Mouse (Mus musculus) liver, postnatal 0 days (tissue): ENCODE results near the gene Resf1. TPM values are rescaled to one million over a fixed set of nuclear protein-coding genes. Genes with fewer than 3 reads are reported as not detected.
"Not testable (repeated sequence)": the region's sequence is repeated elsewhere in the genome, so short reads cannot be mapped to it uniquely, and the experiment has no call there.

ENCODE experiments used
- ATAC-seq: fragments of 200-750 bp; cut with Nextera tagmentation; 2 replicates; pipeline ENCODE4 v1.8.0; 2017; ENCODE audit warnings: mild to moderate bottlenecking, moderate library complexity
- DNase-seq: peaks from one replicate; pipeline ENCODE4 v3.0.0-alpha.2; 2016
- H3K27ac ChIP-seq: fragments of 300-500 bp; sonication (generic); 2 replicates; pipeline ENCODE4 v1.5.1; 2014; ENCODE audit warnings: antibody characterized with exemption, moderate library complexity, mild to moderate bottlenecking, low read depth
- H3K27me3 ChIP-seq: fragments of 300-500 bp; sonication (generic); 2 replicates; pipeline ENCODE4 v1.6.1; 2014; ENCODE audit warnings: low read length, control low read depth, mixed read lengths; ENCODE audit not compliant: insufficient read depth
- H3K36me3 ChIP-seq: fragments of 300-500 bp; sonication (generic); replicated peaks from 2 replicates; pipeline ENCODE4 v1.6.1; 2014; ENCODE audit warnings: mild to moderate bottlenecking, control low read depth, low read length, moderate library complexity, mixed read lengths; ENCODE audit not compliant: insufficient read depth
- H3K4me1 ChIP-seq: fragments of 300-500 bp; sonication (generic); 2 replicates; pipeline ENCODE4 v1.6.1; 2014; ENCODE audit warnings: antibody characterized with exemption, mild to moderate bottlenecking, control low read depth; ENCODE audit not compliant: insufficient read depth
- H3K4me2 ChIP-seq: fragments of 300-500 bp; sonication (generic); 2 replicates; pipeline ENCODE4 v1.6.1; 2014; ENCODE audit warnings: low read depth, mild to moderate bottlenecking, low read length, moderate library complexity, mixed read lengths
- H3K4me3 ChIP-seq: fragments of 300-500 bp; sonication (generic); 2 replicates; pipeline ENCODE4 v1.5.1; 2014; ENCODE audit warnings: low read depth, low read length
- H3K9ac ChIP-seq: fragments of 300-500 bp; sonication (generic); replicated peaks from 2 replicates; pipeline ENCODE4 v1.6.1; 2014; ENCODE audit warnings: mild to moderate bottlenecking, moderate library complexity
- H3K9me3 ChIP-seq: fragments of 300-500 bp; sonication (generic); 2 replicates; pipeline ENCODE4 v1.6.1; 2016; ENCODE audit warnings: mild to moderate bottlenecking, control low read depth, low read length, mixed read lengths
- CTCF ChIP-seq: sonication (generic); IDR thresholded peaks from 2 replicates; pipeline ENCODE4 v1.5.1; 2016; ENCODE audit warnings: antibody characterized with exemption, low read depth
- EP300 ChIP-seq: IDR thresholded peaks from 2 replicates; pipeline ENCODE4 v1.6.1; 2016; ENCODE audit warnings: antibody characterized with exemption, low read depth, mild to moderate bottlenecking
- WGBS: fragments of 180-500 bp; shearing (Covaris S2); extraction: QIAGEN DNeasy Blood & Tissue Kit; methylation state at CpG from one replicate; pipeline ENCODE4 v1.1.7; 2014; ENCODE audit not compliant: insufficient replicate concordance; 5-methylcytosine and 5-hydroxymethylcytosine counted together
- polyA plus RNA-seq: library from polyadenylated mRNA; unstranded; fragments of >200 nt; fragmentation: Nextera tagmentation; extraction: Ambion mirVana; gene quantifications from 2 replicates; pipeline ENCODE4 v1.2.1, GENCODE M21; 2015

Resf1 gene
- polyA plus RNA-seq: 16.0 and 22.3 TPM in 2 replicates

DNA sequence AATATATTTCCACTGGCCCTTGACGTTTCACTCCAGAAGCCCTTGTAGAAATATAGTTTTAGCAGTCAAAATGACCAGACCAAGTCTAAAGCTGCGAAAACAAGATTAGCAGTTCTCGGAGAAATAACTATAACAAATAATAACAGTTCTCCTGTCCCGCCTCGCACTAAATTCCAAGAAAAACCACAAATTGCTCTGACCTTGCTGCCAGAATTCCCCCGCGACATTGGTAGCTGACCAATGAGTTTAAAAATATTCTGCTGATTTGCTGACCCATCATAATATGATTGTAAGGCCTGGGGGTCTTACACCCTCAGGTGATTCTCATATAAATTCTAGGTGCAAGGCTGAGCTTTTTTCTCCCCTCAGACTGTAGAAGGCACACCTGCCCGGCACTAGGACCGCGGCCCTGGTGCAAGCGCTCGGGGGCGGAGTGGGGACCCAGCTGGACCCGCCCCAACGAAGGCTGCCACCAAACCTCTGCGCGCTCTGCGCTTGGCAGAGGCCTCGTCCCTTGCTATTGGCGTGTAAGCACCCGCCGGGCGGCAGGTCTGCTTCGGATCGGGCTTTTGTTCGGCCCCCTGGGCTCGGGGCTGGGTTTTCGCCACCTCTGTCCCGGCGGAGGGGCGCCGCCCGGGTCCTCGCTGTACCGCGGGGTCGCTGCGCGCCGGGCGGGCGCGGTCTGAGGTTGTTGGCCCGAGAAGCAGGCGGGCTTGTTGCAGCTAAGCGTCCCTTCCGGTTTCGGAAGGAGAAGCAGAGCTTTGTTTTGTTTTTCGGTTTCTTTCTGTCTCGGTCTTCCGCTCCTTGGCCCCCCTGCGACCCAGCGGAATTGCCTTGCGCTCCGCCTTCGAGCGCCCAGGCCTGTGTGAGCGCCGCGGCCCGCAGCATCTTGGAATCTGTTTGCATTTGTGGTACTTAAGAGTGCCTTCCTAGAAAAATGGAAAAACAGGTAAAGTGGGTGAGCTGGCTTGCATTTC lies at the start of gene Resf1:
Gene Resf1 (plus strand): TSS at position 459 of the 977 bp plus-strand sequence.
- WGBS: 4% methylated on average over 61 of the region's 61 CpGs
- Histone ChIP-seq H3K4me3 (peak within 1 kb of the TSS; percentile 64), H3K27me3 (no peaks in the 10 kb centered on the region), H3K9ac (peak within 1 kb of the TSS; percentile 80), H3K36me3 (peaks cover 12% of the 10 kb centered on the region; the same call in 1 of the 2 replicates), H3K9me3 (peaks cover 24% of the 10 kb centered on the region), H3K4me1 (peaks cover 12% of the 10 kb centered on the region), H3K27ac (peak within 1 kb of the TSS; percentile 96), H3K4me2 (peak within 1 kb of the TSS; percentile 66)
- peak; percentile 92 for DNase-seq
- ATAC-seq: peak; percentile 96
- TF ChIP-seq CTCF: 0 out of 2 replicates have a peak, but pooled peaks have one; percentile 4
- TF ChIP-seq EP300: no peak; the same call in 1 of the 2 replicates

DNA sequence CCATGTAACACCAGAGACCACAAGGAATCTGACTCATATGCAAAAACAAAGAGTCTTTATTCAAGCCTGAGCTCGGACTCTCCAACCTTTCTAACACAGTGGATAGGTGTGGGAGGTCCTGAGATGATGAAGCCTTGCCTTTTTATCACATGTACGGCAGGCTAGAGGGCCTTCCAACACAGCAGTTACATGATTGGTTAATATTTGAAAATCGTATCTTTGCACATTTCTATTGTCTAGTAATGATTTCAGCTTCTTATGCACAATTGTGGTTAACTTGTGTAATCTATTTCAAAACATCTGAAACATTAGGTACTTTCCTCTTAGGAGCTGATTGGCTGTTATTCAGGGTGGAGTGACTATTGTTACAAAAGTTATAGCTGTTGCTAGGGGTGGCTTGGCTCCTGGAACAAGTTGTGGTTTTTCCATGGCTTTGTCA lies 48.4 kb upstream of the Resf1 start:
- Histone ChIP-seq H3K4me3 (no peak overlapping the region), H3K4me2 (no peak overlapping the region), H3K27ac (no peak overlapping the region), H3K9me3 (peaks cover 6% of the 10 kb centered on the region; the same call in 1 of the 2 replicates), H3K4me1 (no peaks in the 10 kb centered on the region), H3K9ac (no peak overlapping the region), H3K27me3 (no peaks in the 10 kb centered on the region), H3K36me3 (no peaks in the 10 kb centered on the region)
- 57% methylated on average over 3 of the region's 3 CpGs for WGBS
- DNase-seq: no peak
- ATAC-seq: peak; percentile 74
- TF ChIP-seq EP300 (peak; percentile 79), CTCF (no peak)

GRCm38 (mm10) chr6:149267951-149268350 lies 41.3 kb upstream of the Resf1 start:
- no peak overlapping the region for H3K9ac ChIP-seq
- no peaks in the 10 kb centered on the region for H3K4me1 ChIP-seq
- no peak for ATAC-seq
- no peaks in the 10 kb centered on the region for H3K9me3 ChIP-seq
- H3K4me2 ChIP-seq: no peak overlapping the region
- no peaks in the 10 kb centered on the region for H3K36me3 ChIP-seq
- DNase-seq: no peak
- no peaks in the 10 kb centered on the region for H3K27me3 ChIP-seq
- no peak for TF ChIP-seq CTCF
- no peak for TF ChIP-seq EP300
- H3K4me3 ChIP-seq: no peak overlapping the region
- H3K27ac ChIP-seq: no peak overlapping the region

GRCm38 (mm10) chr6:149278248-149278731 lies 30.9 kb upstream of the Resf1 start:
- TF ChIP-seq EP300: peak; percentile 97
- TF ChIP-seq CTCF: no peak
- Histone ChIP-seq H3K36me3 (no peaks in the 10 kb centered on the region), H3K9me3 (peaks cover 9% of the 10 kb centered on the region; the same call in 1 of the 2 replicates), H3K27me3 (no peaks in the 10 kb centered on the region), H3K4me2 (peak overlapping the region; percentile 10; the same call in 1 of the 2 replicates), H3K27ac (peak overlapping the region; percentile 88), H3K4me1 (peaks cover 3% of the 10 kb centered on the region; the same call in 1 of the 2 replicates), H3K4me3 (no peak overlapping the region), H3K9ac (no peak overlapping the region)
- ATAC-seq (peak; percentile 97), DNase-seq (no peak)
- 35% methylated on average over 2 of the region's 2 CpGs for WGBS

DNA sequence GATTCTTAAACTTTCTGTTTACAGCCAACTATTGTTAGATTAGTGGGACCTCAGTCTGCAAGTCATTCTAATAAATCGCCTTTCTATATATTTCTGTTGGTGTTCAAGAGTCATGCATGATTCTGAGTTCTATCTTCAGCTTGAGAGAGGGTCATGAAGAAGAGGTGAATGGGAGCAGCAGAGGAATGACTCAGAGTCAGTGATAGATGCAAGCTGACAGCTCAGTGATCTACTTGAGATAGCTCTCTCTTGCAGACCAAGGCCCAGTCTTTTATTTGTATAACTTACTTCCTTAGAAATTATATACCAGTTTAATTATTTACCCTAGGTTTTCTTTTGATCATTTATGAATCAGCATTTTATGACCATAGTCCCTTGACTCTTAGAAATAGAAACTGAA lies 30.3 kb upstream of the Resf1 start:
- peak overlapping the region; percentile 88 for H3K27ac ChIP-seq

DNA sequence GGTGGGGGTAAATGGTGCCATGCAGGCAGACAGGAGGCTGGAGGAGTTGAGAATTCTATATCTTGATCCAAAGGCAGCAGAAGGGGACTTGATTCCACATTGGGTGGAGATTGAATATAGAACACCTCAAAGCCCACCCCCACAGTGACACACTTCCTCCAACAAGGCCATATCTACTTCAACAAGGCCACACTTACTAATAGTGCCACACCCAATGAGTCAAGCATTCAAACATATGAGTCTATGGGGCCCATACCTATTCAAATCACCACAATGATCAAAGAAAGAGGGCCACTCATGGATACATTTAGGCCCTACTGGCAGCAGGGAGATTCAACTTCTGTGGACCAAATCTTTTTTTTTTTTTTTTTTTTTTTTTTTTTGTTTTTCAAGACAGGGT lies 28.7 kb upstream of the Resf1 start:
- no peak for ATAC-seq
- H3K27ac ChIP-seq: no peak overlapping the region

More for the DNA sequence above, 30.3 kb upstream of the Resf1 start:
- ATAC-seq (peak; percentile 24), DNase-seq (no peak)
- peaks cover 3% of the 10 kb centered on the region; the same call in 1 of the 2 replicates for H3K4me1 ChIP-seq
- 64% methylated on average over 1 of the region's 1 CpGs for WGBS
- no peaks in the 10 kb centered on the region for H3K27me3 ChIP-seq
- H3K36me3 ChIP-seq: no peaks in the 10 kb centered on the region
- no peak overlapping the region for H3K4me2 ChIP-seq
- H3K9ac ChIP-seq: no peak overlapping the region
- no peak overlapping the region for H3K4me3 ChIP-seq
- H3K9me3 ChIP-seq: peaks cover 13% of the 10 kb centered on the region; the same call in 1 of the 2 replicates
- TF ChIP-seq EP300 (no peak), CTCF (no peak)

DNA sequence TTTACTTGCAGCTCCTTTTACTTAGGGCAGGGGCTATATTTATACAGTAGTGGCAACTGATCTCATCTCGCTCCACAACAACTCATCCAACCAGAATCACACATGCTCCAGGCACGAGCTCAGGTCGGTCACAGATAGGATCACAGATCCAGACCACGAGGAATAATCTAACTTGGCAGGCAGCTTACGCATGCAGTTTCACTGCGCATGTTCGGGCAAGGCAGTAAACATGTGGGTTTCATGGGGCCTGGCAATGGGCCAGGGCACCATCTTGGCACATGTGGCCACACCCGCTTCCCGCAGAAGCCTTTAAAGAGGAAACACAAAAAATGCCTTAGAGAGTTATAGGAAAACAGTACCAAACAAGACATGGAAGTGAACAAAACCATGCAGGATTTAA lies 21.0 kb upstream of the Resf1 start:
- ATAC-seq, DNase-seq, H3K4me1 ChIP-seq, H3K27me3 ChIP-seq, H3K4me3 ChIP-seq, H3K4me2 ChIP-seq, H3K27ac ChIP-seq, H3K9ac ChIP-seq, H3K9me3 ChIP-seq, H3K36me3 ChIP-seq: not testable (repeated sequence)
- WGBS: 79% methylated on average over 9 of the region's 9 CpGs

More for the DNA sequence above, 28.7 kb upstream of the Resf1 start:
- TF ChIP-seq EP300: no peak
- TF ChIP-seq CTCF: no peak
- Histone ChIP-seq H3K9me3 (peaks cover 13% of the 10 kb centered on the region; the same call in 1 of the 2 replicates), H3K4me3 (no peak overlapping the region), H3K27me3 (no peaks in the 10 kb centered on the region), H3K9ac (no peak overlapping the region), H3K4me1 (peaks cover 3% of the 10 kb centered on the region; the same call in 1 of the 2 replicates), H3K36me3 (no peaks in the 10 kb centered on the region), H3K4me2 (no peak overlapping the region)
- DNase-seq: no peak

DNA sequence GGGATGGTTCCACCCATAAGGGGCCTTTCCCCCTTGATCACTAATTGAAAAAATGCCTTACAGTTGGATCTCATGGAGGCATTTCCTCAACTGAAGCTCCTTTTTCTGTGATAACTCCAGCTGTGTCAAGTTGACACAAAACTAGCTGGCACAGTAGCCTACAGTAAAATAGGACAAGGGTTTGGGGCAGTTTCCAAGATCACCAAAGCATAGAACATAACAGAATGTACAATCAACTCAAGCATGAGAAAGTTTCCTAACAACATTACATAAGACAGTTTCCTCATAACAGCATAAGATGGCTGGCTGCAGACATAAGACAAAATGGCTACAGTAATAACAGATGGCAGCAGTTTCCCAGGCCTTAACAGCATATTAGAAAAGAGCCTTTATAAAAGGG lies 6.0 kb upstream of the Resf1 start:
- H3K27ac ChIP-seq, ATAC-seq, H3K9ac ChIP-seq, H3K36me3 ChIP-seq, H3K4me3 ChIP-seq, H3K4me1 ChIP-seq, DNase-seq, H3K27me3 ChIP-seq, H3K4me2 ChIP-seq: not testable (repeated sequence)
- H3K9me3 ChIP-seq: peaks cover 29% of the 10 kb centered on the region
